Mouse (Mus musculus) intestine, postnatal 0 days (tissue): Measurements from ENCODE around the gene Gm21981. TPM values are rescaled to one million over a fixed set of nuclear protein-coding genes. Genes with fewer than 3 reads are reported as not detected.

Source experiments
- ATAC-seq: fragments of 200-750 bp; cut with Nextera tagmentation; 2 replicates; pipeline ENCODE4 v1.8.0; 2017; ENCODE audit warnings: mild to moderate bottlenecking, moderate TSS enrichment, moderate library complexity
- H3K27ac ChIP-seq: fragments of 300-500 bp; sonication (generic); 2 replicates; pipeline ENCODE4 v1.5.1; 2014; ENCODE audit warnings: mild to moderate bottlenecking, low read depth, low read length, moderate library complexity
- H3K27me3 ChIP-seq: fragments of 300-500 bp; sonication (generic); replicated peaks from 2 replicates; pipeline ENCODE4 v1.6.1; 2014; ENCODE audit warnings: low read length, mixed read lengths; ENCODE audit not compliant: control insufficient read depth, insufficient read depth
- H3K36me3 ChIP-seq: fragments of 300-500 bp; sonication (generic); 2 replicates; pipeline ENCODE4 v1.6.1; 2014; ENCODE audit warnings: mild to moderate bottlenecking, moderate library complexity; ENCODE audit not compliant: control insufficient read depth, insufficient read depth
- H3K4me1 ChIP-seq: fragments of 300-500 bp; sonication (generic); replicated peaks from 2 replicates; pipeline ENCODE4 v1.6.1; 2014; ENCODE audit warnings: antibody characterized with exemption, low read length, mixed read lengths; ENCODE audit not compliant: control insufficient read depth, insufficient read depth
- H3K4me2 ChIP-seq: fragments of 300-500 bp; sonication (generic); replicated peaks from 2 replicates; pipeline ENCODE4 v1.6.1; 2014; ENCODE audit warnings: low read depth, mild to moderate bottlenecking, moderate library complexity
- H3K4me3 ChIP-seq: fragments of 300-500 bp; sonication (generic); 2 replicates; pipeline ENCODE4 v1.5.1; 2014; ENCODE audit warnings: low read depth, low read length
- H3K9ac ChIP-seq: fragments of 300-500 bp; sonication (generic); 2 replicates; pipeline ENCODE4 v1.6.1; 2014; ENCODE audit warnings: mild to moderate bottlenecking, low read depth, low read length
- H3K9me3 ChIP-seq: fragments of 300-500 bp; sonication (generic); 2 replicates; pipeline ENCODE4 v1.6.1; 2016; ENCODE audit warnings: mixed run types; ENCODE audit not compliant: control insufficient read depth
- CTCF ChIP-seq: sonication (generic); IDR thresholded peaks from 2 replicates; pipeline ENCODE4 v1.5.1; 2016; ENCODE audit warnings: low read depth, mild to moderate bottlenecking, control low read depth, antibody characterized with exemption, moderate library complexity
- WGBS: fragments of 180-500 bp; shearing (Covaris S2); extraction: QIAGEN DNeasy Blood & Tissue Kit; methylation state at CpG from one replicate; pipeline ENCODE4 v1.1.7; 2014; 5-methylcytosine and 5-hydroxymethylcytosine counted together
- polyA plus RNA-seq: library from polyadenylated mRNA; unstranded; fragments of >200 nt; fragmentation: Nextera tagmentation; extraction: Ambion mirVana; gene quantifications from 2 replicates; pipeline ENCODE4 v1.2.1, GENCODE M21; 2015

Gene Gm21981
- polyA plus RNA-seq, 1 experiment from 2014 or later: 0.12 TPM

- H3K9ac ChIP-seq: peak overlapping the region; percentile 75
- H3K27ac ChIP-seq: peak overlapping the region; percentile 91
- WGBS: 1% methylated on average over 39 of the region's 60 CpGs
- no peaks in the 10 kb centered on the region for H3K36me3 ChIP-seq
- peak overlapping the region; percentile 92 for H3K4me2 ChIP-seq
- H3K9me3 ChIP-seq: no peaks in the 10 kb centered on the region
- H3K4me3 ChIP-seq: peak overlapping the region; percentile 81
- ATAC-seq: peak; percentile 65
- TF ChIP-seq CTCF: no peak
- H3K27me3 ChIP-seq: no peaks in the 10 kb centered on the region
- no peaks in the 10 kb centered on the region for H3K4me1 ChIP-seq
Observed at GRCm38 (mm10) chr17:47737271-47738065, 43.2 kb upstream of the Gm21981 start.

GRCm38 (mm10) chr17:47736856-47737255, 42.6 kb upstream of the Gm21981 start, which contains the start of gene Tfeb:
Gene Tfeb, plus strand, starts transcription at chr17:47737030.
- no peaks in the 10 kb centered on the region for H3K4me1 ChIP-seq
- TF ChIP-seq CTCF: peak; percentile 99
- under 1% methylated on average over 45 of the region's 47 CpGs for WGBS

DNA sequence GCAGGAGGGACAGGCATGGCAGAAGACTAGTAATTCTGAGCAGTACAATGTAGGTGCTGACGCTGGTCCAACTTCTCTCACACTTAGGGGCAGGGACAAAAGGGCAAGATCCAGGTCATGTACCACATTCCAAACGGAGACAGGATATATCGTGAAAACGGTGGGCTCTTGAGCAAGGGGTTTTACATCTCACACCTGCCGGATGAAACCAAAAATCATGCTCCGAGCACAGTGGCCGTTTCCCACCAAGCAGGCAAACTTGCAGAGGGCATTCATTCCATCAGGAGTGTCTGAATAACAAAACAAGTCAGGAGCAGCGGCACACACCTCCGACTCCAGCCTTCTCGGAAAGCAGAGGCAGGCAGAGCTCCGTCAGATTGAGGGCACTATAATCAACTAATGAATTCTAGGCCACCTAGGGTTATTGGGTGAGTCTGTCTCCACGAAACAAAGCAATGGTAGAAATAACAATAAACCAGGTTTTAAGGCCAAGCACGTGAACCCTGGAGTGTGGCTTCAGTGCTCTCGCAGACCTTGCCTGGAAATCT, 41.4 kb upstream of the Gm21981 start:
- H3K4me1 ChIP-seq: no peaks in the 10 kb centered on the region
- ATAC-seq: no peak
- no peak overlapping the region for H3K4me3 ChIP-seq
- no peaks in the 10 kb centered on the region for H3K9me3 ChIP-seq
- no peak overlapping the region for H3K9ac ChIP-seq
- TF ChIP-seq CTCF: no peak
- WGBS: 76% methylated on average over 14 of the region's 14 CpGs
- H3K27me3 ChIP-seq: no peaks in the 10 kb centered on the region
- H3K27ac ChIP-seq: no peak overlapping the region
- H3K4me2 ChIP-seq: no peak overlapping the region
- no peaks in the 10 kb centered on the region for H3K36me3 ChIP-seq

More at GRCm38 (mm10) chr17:47736856-47737255, 42.6 kb upstream of the Gm21981 start, which contains the start of gene Tfeb:
- H3K4me2 ChIP-seq: peak within 1 kb of the TSS; percentile 92
- peak; percentile 72 for ATAC-seq
- H3K27ac ChIP-seq: peak within 1 kb of the TSS; percentile 91
- H3K27me3 ChIP-seq: no peaks in the 10 kb centered on the region
- H3K9me3 ChIP-seq: no peaks in the 10 kb centered on the region
- H3K36me3 ChIP-seq: no peaks in the 10 kb centered on the region
- peak within 1 kb of the TSS; percentile 81 for H3K4me3 ChIP-seq
- H3K9ac ChIP-seq: peak within 1 kb of the TSS; percentile 75

DNA sequence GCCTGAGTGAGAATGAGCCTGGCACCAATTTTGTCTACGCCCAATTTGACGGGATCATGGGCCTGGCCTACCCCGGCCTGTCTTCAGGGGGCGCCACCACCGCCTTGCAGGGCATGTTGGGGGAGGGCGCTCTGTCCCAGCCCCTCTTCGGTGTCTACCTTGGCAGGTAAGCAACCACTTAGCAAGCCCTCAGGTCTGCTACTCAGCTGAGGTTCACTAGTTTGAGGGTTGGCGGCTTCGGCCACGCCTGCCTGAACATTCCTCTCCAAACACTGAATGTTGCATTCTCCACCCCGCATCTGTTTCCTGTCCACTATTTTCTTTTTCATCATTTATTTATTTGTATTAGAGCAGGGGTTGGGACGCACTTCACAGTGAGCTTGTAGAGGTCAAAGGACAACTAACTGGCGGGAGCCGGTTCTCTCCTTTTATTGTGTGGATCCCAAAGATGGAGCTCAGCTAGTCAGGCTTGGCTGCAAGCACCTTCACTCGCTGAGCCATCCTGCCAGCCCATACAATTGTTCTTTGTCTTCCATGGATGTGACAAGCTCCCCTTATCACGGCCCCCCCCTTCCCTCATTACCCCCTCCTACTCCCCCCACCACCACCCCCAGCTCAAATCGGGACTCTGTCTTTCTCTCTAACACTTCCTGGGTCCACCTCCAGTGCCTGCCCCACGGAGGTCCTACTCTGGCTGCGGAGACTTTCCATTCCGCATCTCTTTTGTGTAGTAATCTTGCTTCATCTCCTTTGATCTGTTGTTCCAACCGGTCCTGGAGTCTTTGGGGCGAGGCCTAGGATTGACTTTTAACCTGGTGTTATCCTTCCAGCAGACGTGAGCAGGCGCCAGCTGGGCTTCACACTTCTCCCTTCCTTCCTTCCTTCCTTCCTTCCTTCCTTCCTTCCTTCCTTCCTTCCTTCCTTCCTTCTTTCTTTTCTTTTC, 36.6 kb upstream of the Gm21981 start:
- Histone ChIP-seq H3K36me3 (no peaks in the 10 kb centered on the region), H3K4me2 (no peak overlapping the region), H3K9ac (no peak overlapping the region), H3K4me1 (no peaks in the 10 kb centered on the region), H3K27me3 (no peaks in the 10 kb centered on the region), H3K27ac (no peak overlapping the region), H3K4me3 (no peak overlapping the region), H3K9me3 (no peaks in the 10 kb centered on the region)
- 49% methylated on average over 24 of the region's 24 CpGs for WGBS
- TF ChIP-seq CTCF: peak; percentile 40
- no peak for ATAC-seq

DNA sequence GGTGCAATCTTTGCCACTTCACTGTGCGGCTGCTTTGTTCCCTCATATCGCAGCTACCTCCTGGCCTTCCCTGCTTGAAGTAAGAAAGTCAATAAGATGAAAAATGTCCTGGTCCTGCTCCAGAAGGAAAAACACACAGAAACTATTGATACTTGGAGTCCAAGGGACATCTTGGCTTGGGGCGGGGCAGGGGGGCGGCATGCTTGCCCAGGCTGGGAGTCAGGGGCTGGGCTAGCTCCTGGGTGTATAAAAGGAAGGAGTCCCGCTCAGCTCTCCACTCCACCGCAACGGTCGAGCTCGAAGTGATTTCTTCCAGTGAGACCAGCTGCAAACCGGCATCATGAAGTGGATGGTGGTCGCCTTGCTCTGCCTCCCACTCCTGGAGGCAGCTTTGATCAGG, 32.3 kb upstream of the Gm21981 start, which contains the start of gene Pgc:
TSS of gene Pgc (plus strand) at position 277 of the 400 bp plus-strand sequence.
- H3K4me2 ChIP-seq: no peak within 1 kb of the TSS
- H3K36me3 ChIP-seq: no peaks in the 10 kb centered on the region
- no peaks in the 10 kb centered on the region for H3K4me1 ChIP-seq
- TF ChIP-seq CTCF: no peak
- 55% methylated on average over 11 of the region's 11 CpGs for WGBS
- no peak within 1 kb of the TSS for H3K27ac ChIP-seq
- H3K4me3 ChIP-seq: no peak within 1 kb of the TSS
- no peak for ATAC-seq
- H3K27me3 ChIP-seq: no peaks in the 10 kb centered on the region
- no peaks in the 10 kb centered on the region for H3K9me3 ChIP-seq
- H3K9ac ChIP-seq: no peak within 1 kb of the TSS

- Histone ChIP-seq H3K27me3 (no peaks in the 10 kb centered on the region), H3K9me3 (no peaks in the 10 kb centered on the region), H3K4me3 (no peak overlapping the region), H3K4me1 (no peaks in the 10 kb centered on the region), H3K4me2 (no peak overlapping the region), H3K27ac (no peak overlapping the region), H3K36me3 (no peaks in the 10 kb centered on the region), H3K9ac (no peak overlapping the region)
- no peak for ATAC-seq
- no peak for TF ChIP-seq CTCF
- WGBS: 75% methylated on average over 4 of the region's 4 CpGs
Observed at GRCm38 (mm10) chr17:47721183-47721582, 26.9 kb upstream of the Gm21981 start.
